Mouse (Mus musculus) frontal cortex, adult (tissue): Measurements from ENCODE around the gene Drd3.

Experiments used
- ATAC-seq: cut with Nextera tagmentation; 2 replicates; pipeline ENCODE4 v1.9.2; 2017; ENCODE audit warnings: mild to moderate bottlenecking, moderate library complexity, mixed read lengths; ENCODE audit not compliant: low TSS enrichment

Gene Drd3

GRCm38 (mm10) chr16:43801791-43802307 is 48.0 kb downstream of the Drd3 start:
- peak; percentile 74; the same call in 1 of the 2 replicates for ATAC-seq

- no peak for ATAC-seq
Observed at GRCm38 (mm10) chr16:43802466-43802865, 48.6 kb downstream of the Drd3 start.

DNA sequence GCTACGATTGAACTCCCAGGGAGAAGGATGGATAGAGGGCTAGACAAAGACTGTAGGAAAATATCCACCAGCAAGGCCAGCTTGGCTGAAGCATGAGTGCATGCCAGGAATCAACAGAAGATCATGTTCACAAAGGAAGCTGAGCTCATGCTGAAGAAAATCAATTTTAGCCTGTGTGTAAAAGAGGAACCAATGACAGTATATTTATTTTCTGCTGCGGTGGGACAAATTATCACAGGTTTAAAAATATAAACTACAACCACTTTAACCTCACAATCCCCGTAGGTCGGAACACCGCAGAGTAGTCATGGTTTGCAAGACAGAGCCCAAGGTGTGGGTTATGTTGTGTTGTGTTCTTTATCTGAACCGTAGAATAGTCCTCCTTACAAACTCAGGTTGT is 50.5 kb downstream of the Drd3 start:
- no peak for ATAC-seq

DNA sequence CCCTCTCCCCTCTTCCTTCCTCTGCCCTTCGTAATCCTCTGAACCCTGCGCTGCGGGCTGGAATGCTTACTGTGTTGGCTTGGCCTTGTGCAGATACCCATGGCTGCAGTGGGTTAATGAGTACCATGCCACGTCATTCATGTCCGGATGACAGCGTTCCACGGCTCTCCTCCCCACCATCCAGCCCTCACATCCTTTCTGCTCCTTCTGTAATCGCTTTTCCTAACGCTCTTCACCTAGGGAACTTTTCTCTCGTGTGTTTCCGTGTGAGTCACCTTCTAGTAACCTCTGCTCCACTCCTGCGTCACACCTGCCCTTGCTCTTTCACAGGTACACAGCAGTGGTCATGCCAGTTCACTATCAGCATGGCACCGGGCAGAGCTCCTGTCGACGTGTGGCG is 53.2 kb downstream of the Drd3 start:
- ATAC-seq = no peak

- ATAC-seq = no peak
Observed at GRCm38 (mm10) chr16:43809429-43809828, 55.6 kb downstream of the Drd3 start.

DNA sequence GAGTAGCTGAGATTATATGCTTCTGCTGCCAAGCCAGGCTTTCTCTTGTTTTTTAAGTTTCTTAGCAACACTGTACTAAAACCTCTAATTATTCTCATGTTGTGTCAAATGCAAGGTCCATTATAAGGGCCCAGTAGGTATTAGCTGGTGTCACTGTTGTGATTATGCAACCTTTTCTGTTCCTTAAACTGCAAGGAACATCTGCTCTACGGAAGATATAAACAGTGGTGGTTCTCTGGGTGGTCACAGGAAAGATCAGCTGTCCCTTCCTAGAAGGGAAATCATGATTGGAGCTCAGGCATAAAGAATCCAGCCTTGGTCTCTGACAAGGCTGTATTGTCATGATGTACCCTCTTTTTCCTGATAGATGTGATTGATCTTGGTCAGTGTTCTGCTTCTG is 57.6 kb downstream of the Drd3 start:
- ATAC-seq = no peak

GRCm38 (mm10) chr16:43814644-43815043 is 60.8 kb downstream of the Drd3 start:
- no peak for ATAC-seq

DNA sequence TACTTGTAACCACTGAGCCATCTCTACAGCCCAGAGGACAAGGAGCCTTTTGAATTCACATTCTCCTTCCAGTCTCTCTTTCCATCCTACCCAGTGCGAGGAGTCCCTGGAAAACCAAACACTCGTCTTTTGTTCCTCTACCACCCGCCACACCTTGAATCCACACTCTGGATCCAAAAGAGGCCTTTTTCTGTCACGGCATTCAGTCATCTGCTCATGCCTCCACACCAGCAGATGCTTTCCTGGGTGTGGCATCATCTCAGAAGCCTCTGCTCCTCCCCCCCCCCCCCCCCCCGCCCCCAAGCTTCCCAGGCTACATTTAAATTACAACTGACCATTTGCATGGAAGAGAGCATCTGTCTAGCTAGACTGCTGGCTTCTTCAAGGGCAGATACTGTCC is 62.5 kb downstream of the Drd3 start:
- no peak for ATAC-seq

- ATAC-seq = peak; percentile 41; the same call in 1 of the 2 replicates
Observed at GRCm38 (mm10) chr16:43818404-43818803, 64.6 kb downstream of the Drd3 start.

- ATAC-seq = no peak
Observed at GRCm38 (mm10) chr16:43827492-43827891, 73.7 kb downstream of the Drd3 start.

DNA sequence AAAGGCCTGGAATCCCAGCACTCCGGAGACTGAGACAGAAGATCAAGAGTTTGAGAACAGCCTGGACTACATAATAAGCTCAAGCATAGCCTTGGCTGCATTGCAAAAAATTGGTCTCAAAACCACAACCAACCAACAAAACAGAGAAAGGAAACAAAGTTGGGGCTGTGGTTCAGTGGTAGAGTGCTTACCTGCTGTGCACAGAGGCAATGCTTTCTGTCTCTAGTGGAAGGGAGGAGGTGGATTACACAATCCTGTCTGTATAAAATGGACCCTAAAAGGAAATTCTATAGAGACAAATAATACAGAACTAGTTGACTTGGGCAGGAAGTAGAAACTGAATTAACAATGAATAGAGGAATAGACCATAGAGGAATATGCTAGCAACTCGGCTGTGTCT is 78.1 kb downstream of the Drd3 start:
- ATAC-seq = no peak

DNA sequence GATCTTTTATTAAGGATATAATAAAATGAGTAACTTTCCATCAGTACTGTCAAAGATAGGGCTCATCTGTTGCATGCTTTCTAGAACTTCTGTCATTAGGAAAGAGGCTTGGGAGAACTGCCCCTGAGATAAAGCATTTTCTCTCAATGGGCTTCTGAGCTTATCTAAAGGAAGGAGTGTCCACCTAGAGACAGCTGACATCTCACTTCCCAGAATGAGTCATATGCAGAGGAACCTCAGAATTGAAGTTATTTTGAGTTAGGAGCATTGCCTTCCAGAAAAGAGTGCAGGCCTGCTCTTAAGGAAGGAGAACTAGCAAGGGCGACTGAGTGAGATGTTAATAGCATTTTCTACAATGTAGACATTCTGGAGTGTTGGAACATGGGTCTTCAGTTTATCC is 87.4 kb downstream of the Drd3 start:
- no peak for ATAC-seq

DNA sequence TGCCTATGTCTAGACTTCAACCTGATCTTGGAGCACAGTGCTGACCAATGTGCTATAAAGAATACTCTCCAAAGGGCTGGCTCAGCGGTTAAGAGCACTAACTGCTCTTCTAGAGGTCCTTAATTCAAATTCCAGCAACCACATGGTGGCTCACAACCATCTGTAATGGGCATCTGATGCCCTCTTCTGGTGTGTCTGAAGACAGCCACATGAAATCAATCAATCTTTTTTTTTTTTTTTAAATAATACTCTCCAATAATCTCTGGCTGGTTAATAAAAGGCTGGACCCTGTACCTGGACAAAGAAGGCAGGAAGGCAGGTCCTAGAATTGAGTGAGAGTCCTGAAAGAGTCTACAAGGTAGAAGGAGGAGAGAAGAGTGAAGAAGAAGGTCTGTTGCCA is 96.0 kb downstream of the Drd3 start:
- no peak for ATAC-seq

- ATAC-seq = no peak
Observed at GRCm38 (mm10) chr16:43858941-43859476, 105.2 kb downstream of the Drd3 start.

GRCm38 (mm10) chr16:43860624-43861023 is 106.8 kb downstream of the Drd3 start:
- ATAC-seq = no peak

GRCm38 (mm10) chr16:43869805-43870204 is 116.0 kb downstream of the Drd3 start:
- peak; percentile 73; the same call in 1 of the 2 replicates for ATAC-seq

GRCm38 (mm10) chr16:43871419-43871818 is 117.6 kb downstream of the Drd3 start:
- ATAC-seq = no peak
